Mouse (Mus musculus): Measurements from ENCODE around the gene Arsb. TPM values are rescaled to one million over a fixed set of nuclear protein-coding genes. Genes with fewer than 3 reads are reported as not detected.

Gene Arsb
- polyA plus RNA-seq, 1 experiment from 2014 or later, result 7.8 TPM

- H3K4me2 ChIP-seq (ENCODE audit: low read depth, low read length), result no peak overlapping the region
Observed at GRCm38 (mm10) chr13:93915641-93916570, 144.5 kb downstream of the Arsb start.

GRCm38 (mm10) chr13:93919536-93919935 lies 148.1 kb downstream of the Arsb start:
- Histone ChIP-seq H3K9ac (replicated peaks; ENCODE audit: low read length) (no peak overlapping the region), H3K4me2 (ENCODE audit: low read depth, low read length) (no peak overlapping the region), H3K4me1 (ENCODE audit: control insufficient read depth, insufficient read depth, low read length) (no peaks in the 10 kb centered on the region), H3K27ac (replicated peaks; ENCODE audit: low read depth, low read length) (no peak overlapping the region), H3K36me3 (replicated peaks; ENCODE audit: control insufficient read depth, insufficient read depth, low read depth, low read length) (no peaks in the 10 kb centered on the region), H3K9me3 (replicated peaks; ENCODE audit: control insufficient read depth, low read length) (no peaks in the 10 kb centered on the region), H3K27me3 (ENCODE audit: control insufficient read depth, insufficient read depth, low read length) (no peaks in the 10 kb centered on the region), H3K4me3 (ENCODE audit: low read depth, low read length) (no peak overlapping the region)
- DNase-seq (ENCODE audit: low spot score), result no peak
- WGBS, result 71% methylated on average over 3 of the region's 3 CpGs
- no peak for ATAC-seq (replicated peaks; ENCODE audit: insufficient number of reproducible peaks, low FRiP score, low TSS enrichment, low read depth)

More at GRCm38 (mm10) chr13:93915641-93916570, 144.5 kb downstream of the Arsb start:
- DNase-seq (ENCODE audit: low spot score) (no peak), ATAC-seq (replicated peaks; ENCODE audit: insufficient number of reproducible peaks, low FRiP score, low TSS enrichment, low read depth) (no peak)
- 0 out of 2 replicates have a peak overlapping the region, but pooled peaks have one; percentile 3 for H3K9ac ChIP-seq (replicated peaks; ENCODE audit: low read length)
- 51% methylated on average over 16 of the region's 16 CpGs for WGBS
- no peaks in the 10 kb centered on the region for H3K27me3 ChIP-seq (ENCODE audit: control insufficient read depth, insufficient read depth, low read length)
- H3K4me1 ChIP-seq (ENCODE audit: control insufficient read depth, insufficient read depth, low read length), result no peaks in the 10 kb centered on the region; the same call in 1 of the 2 replicates
- no peak overlapping the region for H3K4me3 ChIP-seq (ENCODE audit: low read depth, low read length)
- no peak overlapping the region for H3K27ac ChIP-seq (replicated peaks; ENCODE audit: low read depth, low read length)
- no peaks in the 10 kb centered on the region for H3K36me3 ChIP-seq (replicated peaks; ENCODE audit: control insufficient read depth, insufficient read depth, low read depth, low read length)
- no peaks in the 10 kb centered on the region for H3K9me3 ChIP-seq (replicated peaks; ENCODE audit: control insufficient read depth, low read length)

GRCm38 (mm10) chr13:93920080-93920785 lies 148.8 kb downstream of the Arsb start:
- H3K27me3 ChIP-seq (ENCODE audit: control insufficient read depth, insufficient read depth, low read length), result no peaks in the 10 kb centered on the region
- DNase-seq (ENCODE audit: low spot score) (no peak), ATAC-seq (replicated peaks; ENCODE audit: insufficient number of reproducible peaks, low FRiP score, low TSS enrichment, low read depth) (no peak)
- no peak overlapping the region for H3K9ac ChIP-seq (replicated peaks; ENCODE audit: low read length)
- no peaks in the 10 kb centered on the region for H3K4me1 ChIP-seq (ENCODE audit: control insufficient read depth, insufficient read depth, low read length)
- H3K9me3 ChIP-seq (replicated peaks; ENCODE audit: control insufficient read depth, low read length), result no peaks in the 10 kb centered on the region
- 79% methylated on average over 8 of the region's 8 CpGs for WGBS
- no peak overlapping the region for H3K27ac ChIP-seq (replicated peaks; ENCODE audit: low read depth, low read length)
- H3K4me3 ChIP-seq (ENCODE audit: low read depth, low read length), result no peak overlapping the region
- H3K36me3 ChIP-seq (replicated peaks; ENCODE audit: control insufficient read depth, insufficient read depth, low read depth, low read length), result no peaks in the 10 kb centered on the region
- no peak overlapping the region for H3K4me2 ChIP-seq (ENCODE audit: low read depth, low read length)

- H3K27ac ChIP-seq (replicated peaks; ENCODE audit: low read depth, low read length), result no peak overlapping the region
- no peak overlapping the region for H3K9ac ChIP-seq (replicated peaks; ENCODE audit: low read length)
- WGBS, result 95% methylated on average over 4 of the region's 4 CpGs
- DNase-seq (ENCODE audit: low spot score) (no peak), ATAC-seq (replicated peaks; ENCODE audit: insufficient number of reproducible peaks, low FRiP score, low TSS enrichment, low read depth) (no peak)
- H3K36me3 ChIP-seq (replicated peaks; ENCODE audit: control insufficient read depth, insufficient read depth, low read depth, low read length), result no peaks in the 10 kb centered on the region
- H3K9me3 ChIP-seq (replicated peaks; ENCODE audit: control insufficient read depth, low read length), result no peaks in the 10 kb centered on the region
- no peak overlapping the region for H3K4me2 ChIP-seq (ENCODE audit: low read depth, low read length)
- no peaks in the 10 kb centered on the region for H3K27me3 ChIP-seq (ENCODE audit: control insufficient read depth, insufficient read depth, low read length)
- no peak overlapping the region for H3K4me3 ChIP-seq (ENCODE audit: low read depth, low read length)
- no peaks in the 10 kb centered on the region for H3K4me1 ChIP-seq (ENCODE audit: control insufficient read depth, insufficient read depth, low read length)
Observed at GRCm38 (mm10) chr13:93920786-93921300, 149.4 kb downstream of the Arsb start.

- DNase-seq (ENCODE audit: low spot score) (no peak), ATAC-seq (replicated peaks; ENCODE audit: insufficient number of reproducible peaks, low FRiP score, low TSS enrichment, low read depth) (no peak)
- H3K27me3 ChIP-seq (ENCODE audit: control insufficient read depth, insufficient read depth, low read length), result no peaks in the 10 kb centered on the region
- no peak overlapping the region for H3K27ac ChIP-seq (replicated peaks; ENCODE audit: low read depth, low read length)
- H3K36me3 ChIP-seq (replicated peaks; ENCODE audit: control insufficient read depth, insufficient read depth, low read depth, low read length), result no peaks in the 10 kb centered on the region
- 94% methylated on average over 5 of the region's 5 CpGs for WGBS
- no peak overlapping the region for H3K4me2 ChIP-seq (ENCODE audit: low read depth, low read length)
- H3K4me3 ChIP-seq (ENCODE audit: low read depth, low read length), result no peak overlapping the region
- H3K9ac ChIP-seq (replicated peaks; ENCODE audit: low read length), result no peak overlapping the region
- no peaks in the 10 kb centered on the region for H3K4me1 ChIP-seq (ENCODE audit: control insufficient read depth, insufficient read depth, low read length)
- H3K9me3 ChIP-seq (replicated peaks; ENCODE audit: control insufficient read depth, low read length), result no peaks in the 10 kb centered on the region
Observed at GRCm38 (mm10) chr13:93921831-93922565, 150.6 kb downstream of the Arsb start.

GRCm38 (mm10) chr13:93922566-93922910 lies 151.1 kb downstream of the Arsb start:
- ATAC-seq (replicated peaks; ENCODE audit: insufficient number of reproducible peaks, low FRiP score, low TSS enrichment, low read depth), result no peak
- Histone ChIP-seq H3K4me1 (ENCODE audit: control insufficient read depth, insufficient read depth, low read length) (no peaks in the 10 kb centered on the region), H3K27me3 (ENCODE audit: control insufficient read depth, insufficient read depth, low read length) (no peaks in the 10 kb centered on the region), H3K9me3 (replicated peaks; ENCODE audit: control insufficient read depth, low read length) (no peaks in the 10 kb centered on the region), H3K36me3 (replicated peaks; ENCODE audit: control insufficient read depth, insufficient read depth, low read depth, low read length) (no peaks in the 10 kb centered on the region), H3K9ac (replicated peaks; ENCODE audit: low read length) (no peak overlapping the region), H3K27ac (replicated peaks; ENCODE audit: low read depth, low read length) (no peak overlapping the region), H3K4me2 (ENCODE audit: low read depth, low read length) (no peak overlapping the region), H3K4me3 (ENCODE audit: low read depth, low read length) (no peak overlapping the region)
- WGBS, result 73% methylated on average over 7 of the region's 7 CpGs
- DNase-seq (ENCODE audit: low spot score), result no peak

GRCm38 (mm10) chr13:93924735-93925432 lies 153.5 kb downstream of the Arsb start:
- no peak overlapping the region for H3K4me3 ChIP-seq (ENCODE audit: low read depth, low read length)
- no peak overlapping the region for H3K9ac ChIP-seq (replicated peaks; ENCODE audit: low read length)
- no peaks in the 10 kb centered on the region for H3K9me3 ChIP-seq (replicated peaks; ENCODE audit: control insufficient read depth, low read length)
- H3K36me3 ChIP-seq (replicated peaks; ENCODE audit: control insufficient read depth, insufficient read depth, low read depth, low read length), result no peaks in the 10 kb centered on the region
- no peaks in the 10 kb centered on the region for H3K4me1 ChIP-seq (ENCODE audit: control insufficient read depth, insufficient read depth, low read length)
- DNase-seq (ENCODE audit: low spot score) (no peak), ATAC-seq (replicated peaks; ENCODE audit: insufficient number of reproducible peaks, low FRiP score, low TSS enrichment, low read depth) (no peak)
- WGBS, result 65% methylated on average over 9 of the region's 9 CpGs
- no peak overlapping the region for H3K27ac ChIP-seq (replicated peaks; ENCODE audit: low read depth, low read length)
- H3K27me3 ChIP-seq (ENCODE audit: control insufficient read depth, insufficient read depth, low read length), result no peaks in the 10 kb centered on the region
- H3K4me2 ChIP-seq (ENCODE audit: low read depth, low read length), result no peak overlapping the region
